Mouse (Mus musculus): Measurements from ENCODE around the gene Tmem59. TPM values are rescaled to one million over a fixed set of nuclear protein-coding genes. Genes with fewer than 3 reads are reported as not detected.

The Tmem59 gene
- total RNA-seq, 4 experiments from 2014 or later = 451 to 533 (median 471) TPM

DNA sequence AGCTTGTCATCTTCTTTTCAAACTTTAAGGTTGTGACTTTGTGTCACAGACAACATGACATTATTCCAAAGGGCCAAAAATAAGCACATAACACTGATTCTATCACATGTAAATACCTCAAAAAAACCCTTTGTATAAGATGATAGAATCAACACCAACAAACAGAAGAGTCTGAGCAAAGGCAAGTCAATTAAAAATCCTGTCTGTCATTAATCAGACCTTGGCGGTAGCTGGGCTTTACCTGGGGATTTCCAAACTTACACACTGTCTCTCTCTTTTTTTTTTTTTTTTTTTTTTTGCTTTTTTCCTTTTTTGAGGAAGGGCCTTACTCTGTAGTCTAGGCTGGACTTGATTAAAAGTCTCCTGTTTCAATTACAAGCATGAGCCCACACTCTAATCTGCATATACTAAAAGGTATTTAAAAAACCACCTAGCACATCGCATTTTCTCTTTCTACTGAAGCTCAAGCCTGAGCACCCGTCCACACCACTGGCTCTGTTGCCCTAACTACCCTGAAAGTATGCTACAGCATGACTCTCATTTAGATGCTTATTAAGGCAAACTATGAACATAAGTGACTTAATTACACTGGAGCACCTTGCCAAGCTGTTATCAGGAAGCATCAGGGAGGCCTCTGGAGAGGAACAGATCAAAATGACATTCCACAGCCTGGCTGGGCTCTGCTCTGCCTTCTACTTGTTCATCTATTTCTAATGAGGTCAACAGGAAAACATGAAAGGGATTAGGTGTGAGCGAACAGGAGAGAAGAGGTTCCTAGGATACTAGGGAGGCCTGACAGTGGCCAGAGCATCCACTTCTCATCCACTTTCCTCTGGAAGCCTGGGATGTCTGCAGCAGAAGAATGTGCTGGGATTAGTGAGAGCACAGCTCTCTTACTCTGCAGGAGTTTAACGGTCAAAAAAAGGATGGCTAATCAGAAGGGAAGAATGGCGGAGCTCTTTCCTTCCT is 65.5 kb downstream of the Tmem59 start:
- no peak for DNase-seq

DNA sequence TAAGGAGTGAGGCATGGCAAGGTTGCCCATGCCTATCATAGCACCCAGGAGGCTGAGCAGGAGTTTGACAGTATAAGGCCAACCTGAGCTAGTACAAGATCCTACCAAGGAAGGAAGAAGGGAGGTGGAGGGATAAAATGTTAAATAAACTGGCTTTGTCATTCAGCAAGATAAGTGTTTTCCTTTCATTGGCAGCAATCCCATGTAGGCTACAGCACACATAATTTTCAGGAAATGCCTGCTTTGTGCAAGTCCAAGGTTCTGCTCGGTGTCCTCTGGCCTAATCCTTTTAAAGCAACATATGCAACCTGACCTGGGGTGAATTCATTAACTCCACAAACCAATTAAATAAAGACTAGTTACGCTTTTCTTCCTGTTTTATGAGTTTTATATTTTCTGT is 67.2 kb downstream of the Tmem59 start:
- no peak for DNase-seq

DNA sequence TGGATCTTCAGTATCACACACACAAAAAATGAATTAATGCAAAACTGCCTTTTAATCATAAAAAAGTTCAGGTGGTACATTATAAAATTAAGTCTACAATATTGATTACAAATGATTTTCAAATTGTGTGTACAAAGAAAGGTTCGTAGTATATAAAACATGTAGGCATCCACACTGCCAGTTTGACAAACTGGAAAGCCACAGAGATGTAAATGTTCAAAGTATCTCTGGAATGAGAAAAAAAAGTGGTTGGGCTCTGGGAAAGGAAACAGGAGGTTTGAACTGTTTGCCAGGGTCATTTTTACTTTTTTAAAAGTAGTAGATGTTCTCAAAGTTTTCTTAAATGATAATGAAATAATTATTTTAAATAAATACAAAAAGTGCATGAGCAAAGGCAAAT is 67.8 kb downstream of the Tmem59 start:
- DNase-seq = no peak

DNA sequence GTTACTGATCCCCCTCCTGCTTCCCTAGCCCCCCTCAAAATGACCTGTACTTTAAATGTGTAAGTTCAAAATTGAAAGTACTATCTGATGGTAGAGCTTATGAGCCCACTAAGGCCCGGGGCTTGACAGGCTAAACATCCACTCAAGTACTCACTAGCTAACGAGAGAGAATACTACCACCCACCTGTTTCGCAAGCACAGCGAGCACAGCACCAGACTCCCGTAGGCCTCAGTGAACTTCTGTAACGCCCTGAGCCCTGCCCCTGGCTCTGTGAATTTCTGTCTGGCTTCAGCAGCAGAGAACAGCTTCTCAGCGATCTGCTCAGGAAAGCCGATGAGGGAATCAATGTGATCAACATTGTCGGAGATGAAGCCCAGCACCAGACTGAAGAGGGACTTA is 68.9 kb downstream of the Tmem59 start:
- no peak for DNase-seq

DNA sequence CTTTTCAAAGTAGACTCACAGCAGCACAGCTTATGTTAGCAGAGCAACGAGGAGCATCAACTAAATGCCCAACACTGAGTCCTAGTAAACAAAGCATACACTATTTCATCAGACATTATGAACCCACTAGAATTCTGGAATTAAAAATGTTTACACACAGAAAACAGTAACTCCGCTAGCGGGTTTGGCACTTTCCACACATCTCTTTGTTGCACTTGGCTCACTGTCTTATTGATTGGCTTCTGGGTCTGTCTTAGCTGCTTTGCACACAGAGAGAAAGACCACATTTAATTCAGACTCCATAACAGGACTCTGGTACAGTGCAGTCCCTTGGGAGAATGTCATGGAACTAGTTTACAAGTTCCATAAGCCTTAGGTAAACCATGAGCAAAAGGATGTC is 69.9 kb downstream of the Tmem59 start:
- no peak for DNase-seq

DNA sequence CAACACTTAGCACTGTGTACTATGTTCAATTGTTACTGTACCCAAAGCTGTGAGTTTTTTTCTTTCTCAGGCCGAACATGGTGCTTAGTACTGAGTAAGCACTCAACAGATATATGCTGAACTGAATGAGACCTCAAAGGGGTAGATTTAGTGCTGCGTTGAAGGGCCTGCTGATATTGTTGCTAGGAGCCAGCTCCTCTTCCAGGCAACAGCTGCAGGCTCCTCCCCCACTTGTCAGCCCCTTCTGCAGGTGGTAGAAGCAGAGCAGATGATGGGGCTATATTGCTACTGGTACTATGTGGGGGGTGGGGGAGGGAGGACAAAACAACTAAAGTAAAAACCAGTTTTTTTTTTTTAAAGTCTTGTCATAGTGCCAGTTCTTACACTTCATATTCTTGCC is 71.3 kb downstream of the Tmem59 start:
- no peak for DNase-seq

DNA sequence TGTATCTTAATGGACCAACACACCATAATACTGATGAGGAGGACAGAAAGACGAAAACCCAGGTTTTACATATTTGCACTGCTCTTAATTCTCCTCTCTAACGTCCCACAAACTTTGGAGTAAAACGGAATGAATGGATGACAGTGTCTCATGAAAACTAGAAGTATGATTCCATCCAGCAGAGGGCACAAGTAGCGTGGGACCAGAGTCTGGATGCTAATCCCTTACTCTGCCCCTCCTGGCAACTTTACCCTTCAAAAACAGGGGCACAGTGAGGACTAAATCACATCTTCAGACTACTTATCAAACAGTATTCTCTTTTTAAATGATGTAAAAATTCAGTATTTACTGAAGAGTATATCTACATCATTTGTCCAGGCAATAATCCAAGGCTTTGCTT is 72.3 kb downstream of the Tmem59 start:
- DNase-seq = no peak

Other genes starting within 250 kb of the Tmem59 start
- gene Mrpl37, start 111.5 kb upstream of the Tmem59 start, total RNA-seq (2022) = 100 to 1,000 TPM; 102 to 114 (median 112) TPM
- gene Cyb5rl, start 111.4 kb upstream of the Tmem59 start, total RNA-seq (2022) = 10 to 100 TPM; 28.6 to 43.4 (median 29.7) TPM
- gene Cdcp2, start 81.5 kb upstream of the Tmem59 start, total RNA-seq (2022) = under 1 TPM; 0.09 to 0.14 (median 0.12) TPM
- gene Tceanc2, start 717 bp downstream of the Tmem59 start, total RNA-seq (2022) = 10 to 100 TPM; 23.3 to 31.5 (median 27.7) TPM
- gene Ldlrad1, start 30.8 kb downstream of the Tmem59 start, total RNA-seq (2022) = not detected
- 10 to 100 TPM; 24.4 to 36.1 (median 30.6) TPM for gene Lrrc42, start 75.1 kb downstream of the Tmem59 start, total RNA-seq (2022)
- gene Hspb11, start 75.2 kb downstream of the Tmem59 start, total RNA-seq (2022) = 10 to 100 TPM; 16.2 to 23.9 (median 20.9) TPM
- not detected for gene Dio1, start 128.8 kb downstream of the Tmem59 start, total RNA-seq (2022)
- 10 to 100 TPM; 54.4 to 81.5 (median 68.7) TPM for gene Yipf1, start 136.0 kb downstream of the Tmem59 start, total RNA-seq (2022)
- 10 to 100 TPM in 3 of 4 experiments, 1 to 10 TPM in 1; 8.9 to 15.1 (median 11.9) TPM for gene Ndc1, start 189.4 kb downstream of the Tmem59 start, total RNA-seq (2022)